Mouse (Mus musculus): ENCODE measurements at regions not wholly inside any gene's neighbourhood (a gene's known extent, or its start where the extent isn't known, plus 50 kb on each side); places are given as distances from the start of the nearest gene placed in this dataset.

- Histone ChIP-seq H3K4me3 (ENCODE audit: low read depth, low read length) (no peak overlapping the region), H3K4me2 (no peak overlapping the region), H3K27me3 (ENCODE audit: control insufficient read depth, insufficient read depth, low read length) (no peaks in the 10 kb centered on the region), H3K27ac (ENCODE audit: low read depth, low read length) (no peak overlapping the region), H3K9ac (ENCODE audit: low read depth, low read length) (no peak overlapping the region), H3K4me1 (ENCODE audit: control insufficient read depth, insufficient read depth, low read length) (peaks cover 10% of the 10 kb centered on the region), H3K9me3 (replicated peaks; ENCODE audit: control insufficient read depth, low read length) (no peaks in the 10 kb centered on the region), H3K36me3 (ENCODE audit: control insufficient read depth, insufficient read depth, low read length) (no peaks in the 10 kb centered on the region)
- ATAC-seq (replicated peaks; ENCODE audit: insufficient number of reproducible peaks, low FRiP score, low TSS enrichment): no peak
- WGBS (ENCODE audit: insufficient replicate concordance): 53% methylated on average over 7 of the region's 7 CpGs
These were observed 144.7 kb downstream of the Fam43a start for GRCm38 (mm10) chr16:30744237-30744636.

GRCm38 (mm10) chr16:30745598-30746181 lies 146.2 kb downstream of the Fam43a start:
- H3K4me2 ChIP-seq: no peak overlapping the region
- no peak overlapping the region for H3K27ac ChIP-seq (ENCODE audit: low read depth, low read length)
- ATAC-seq (replicated peaks; ENCODE audit: insufficient number of reproducible peaks, low FRiP score, low TSS enrichment): no peak
- H3K27me3 ChIP-seq (ENCODE audit: control insufficient read depth, insufficient read depth, low read length): no peaks in the 10 kb centered on the region
- no peak overlapping the region for H3K4me3 ChIP-seq (ENCODE audit: low read depth, low read length)
- WGBS (ENCODE audit: insufficient replicate concordance): 34% methylated on average over 11 of the region's 11 CpGs
- no peaks in the 10 kb centered on the region for H3K9me3 ChIP-seq (replicated peaks; ENCODE audit: control insufficient read depth, low read length)
- no peak overlapping the region for H3K9ac ChIP-seq (ENCODE audit: low read depth, low read length)
- peaks cover 6% of the 10 kb centered on the region for H3K4me1 ChIP-seq (ENCODE audit: control insufficient read depth, insufficient read depth, low read length)
- H3K36me3 ChIP-seq (ENCODE audit: control insufficient read depth, insufficient read depth, low read length): no peaks in the 10 kb centered on the region

DNA sequence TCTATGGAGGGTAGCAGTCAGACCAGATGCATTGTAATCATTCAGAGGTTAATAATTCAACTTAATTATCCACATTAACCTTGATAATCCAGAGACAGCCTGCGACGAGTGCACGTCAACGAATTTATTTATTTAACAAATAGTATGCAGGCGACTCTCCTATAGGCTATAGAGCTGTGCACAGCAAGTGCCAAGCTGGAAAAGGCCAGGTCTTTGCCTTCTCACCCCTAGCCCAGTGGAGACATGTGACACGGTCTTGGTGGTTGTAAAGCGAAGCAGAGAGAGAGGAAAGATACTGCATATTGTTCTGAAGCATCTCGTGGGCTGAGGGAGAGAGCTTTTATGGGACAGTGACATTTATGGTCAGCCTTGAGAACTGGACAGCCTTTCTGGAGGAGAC lies 146.7 kb downstream of the Fam43a start:
- Histone ChIP-seq H3K9me3 (replicated peaks; ENCODE audit: control insufficient read depth, low read length) (no peaks in the 10 kb centered on the region), H3K9ac (ENCODE audit: low read depth, low read length) (no peak overlapping the region), H3K36me3 (ENCODE audit: control insufficient read depth, insufficient read depth, low read length) (no peaks in the 10 kb centered on the region), H3K4me3 (ENCODE audit: low read depth, low read length) (no peak overlapping the region), H3K4me2 (no peak overlapping the region), H3K4me1 (ENCODE audit: control insufficient read depth, insufficient read depth, low read length) (peaks cover 6% of the 10 kb centered on the region), H3K27ac (ENCODE audit: low read depth, low read length) (no peak overlapping the region), H3K27me3 (ENCODE audit: control insufficient read depth, insufficient read depth, low read length) (no peaks in the 10 kb centered on the region)
- ATAC-seq (replicated peaks; ENCODE audit: insufficient number of reproducible peaks, low FRiP score, low TSS enrichment): no peak
- 72% methylated on average over 8 of the region's 8 CpGs for WGBS (ENCODE audit: insufficient replicate concordance)

DNA sequence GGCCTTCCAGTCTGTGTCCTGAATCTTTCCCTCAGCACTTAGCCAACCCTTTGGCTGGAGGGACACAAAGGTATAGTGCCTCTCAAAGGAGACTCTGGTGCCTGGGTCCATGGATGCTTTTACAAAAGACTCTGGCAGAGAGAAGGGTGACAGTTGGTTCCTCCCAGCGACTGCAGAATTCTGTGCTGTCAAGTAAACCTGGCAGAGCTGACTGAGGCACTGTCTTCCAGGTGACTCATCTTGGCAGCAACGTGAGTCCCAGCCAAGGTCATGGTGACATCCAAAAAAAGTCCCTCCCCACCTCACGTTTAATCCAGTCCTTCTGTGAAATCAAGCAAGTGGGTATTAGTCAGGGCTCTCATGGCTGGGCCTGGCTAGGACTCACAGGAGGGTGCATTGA lies 150.3 kb downstream of the Fam43a start:
- Histone ChIP-seq H3K36me3 (ENCODE audit: control insufficient read depth, insufficient read depth, low read length) (no peaks in the 10 kb centered on the region), H3K4me2 (no peak overlapping the region), H3K4me1 (ENCODE audit: control insufficient read depth, insufficient read depth, low read length) (no peaks in the 10 kb centered on the region; the same call in 1 of the 2 replicates), H3K27me3 (ENCODE audit: control insufficient read depth, insufficient read depth, low read length) (no peaks in the 10 kb centered on the region), H3K4me3 (ENCODE audit: low read depth, low read length) (no peak overlapping the region), H3K9ac (ENCODE audit: low read depth, low read length) (no peak overlapping the region), H3K27ac (ENCODE audit: low read depth, low read length) (no peak overlapping the region), H3K9me3 (replicated peaks; ENCODE audit: control insufficient read depth, low read length) (no peaks in the 10 kb centered on the region)
- 59% methylated on average over 3 of the region's 3 CpGs for WGBS (ENCODE audit: insufficient replicate concordance)
- ATAC-seq (replicated peaks; ENCODE audit: insufficient number of reproducible peaks, low FRiP score, low TSS enrichment): no peak

DNA sequence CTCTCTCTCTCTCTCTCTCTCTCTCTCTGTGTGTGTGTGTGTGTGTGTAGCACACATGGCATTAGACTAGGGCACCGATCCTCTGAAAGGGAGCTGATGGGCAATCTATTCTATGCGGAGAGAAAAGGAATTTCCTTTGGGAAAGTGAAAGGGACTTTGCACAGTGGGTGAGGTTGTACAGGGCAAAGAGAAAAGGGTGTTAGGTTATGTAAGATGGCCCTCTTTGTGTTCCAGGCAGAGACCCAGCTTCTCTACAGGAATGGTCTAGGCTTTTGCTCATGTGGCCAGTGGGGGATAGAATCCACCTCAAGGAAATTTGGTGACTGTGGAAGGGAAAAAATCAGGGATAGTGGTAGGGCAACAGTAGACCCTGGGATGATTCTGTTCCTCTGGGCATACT lies 156.2 kb downstream of the Fam43a start:
- ATAC-seq (replicated peaks; ENCODE audit: insufficient number of reproducible peaks, low FRiP score, low TSS enrichment): no peak
- 90% methylated on average over 2 of the region's 2 CpGs for WGBS (ENCODE audit: insufficient replicate concordance)

GRCm38 (mm10) chr16:30756678-30757077 lies 157.2 kb downstream of the Fam43a start:
- 85% methylated on average over 5 of the region's 5 CpGs for WGBS (ENCODE audit: insufficient replicate concordance)
- Histone ChIP-seq H3K4me2 (no peak overlapping the region), H3K4me1 (ENCODE audit: control insufficient read depth, insufficient read depth, low read length) (no peaks in the 10 kb centered on the region), H3K4me3 (ENCODE audit: low read depth, low read length) (no peak overlapping the region), H3K9ac (ENCODE audit: low read depth, low read length) (no peak overlapping the region), H3K9me3 (replicated peaks; ENCODE audit: control insufficient read depth, low read length) (no peaks in the 10 kb centered on the region), H3K27ac (ENCODE audit: low read depth, low read length) (no peak overlapping the region), H3K27me3 (ENCODE audit: control insufficient read depth, insufficient read depth, low read length) (no peaks in the 10 kb centered on the region), H3K36me3 (ENCODE audit: control insufficient read depth, insufficient read depth, low read length) (no peaks in the 10 kb centered on the region)
- no peak for ATAC-seq (replicated peaks; ENCODE audit: insufficient number of reproducible peaks, low FRiP score, low TSS enrichment)

More for the DNA sequence above, 156.2 kb downstream of the Fam43a start:
- Histone ChIP-seq H3K27ac (ENCODE audit: low read depth, low read length) (no peak overlapping the region), H3K9ac (ENCODE audit: low read depth, low read length) (no peak overlapping the region), H3K4me1 (ENCODE audit: control insufficient read depth, insufficient read depth, low read length) (no peaks in the 10 kb centered on the region), H3K36me3 (ENCODE audit: control insufficient read depth, insufficient read depth, low read length) (no peaks in the 10 kb centered on the region), H3K9me3 (replicated peaks; ENCODE audit: control insufficient read depth, low read length) (no peaks in the 10 kb centered on the region), H3K4me2 (no peak overlapping the region), H3K4me3 (ENCODE audit: low read depth, low read length) (no peak overlapping the region), H3K27me3 (ENCODE audit: control insufficient read depth, insufficient read depth, low read length) (no peaks in the 10 kb centered on the region)

- H3K4me2 ChIP-seq: no peak overlapping the region
- WGBS (ENCODE audit: insufficient replicate concordance): 76% methylated on average over 3 of the region's 3 CpGs
- H3K4me1 ChIP-seq (ENCODE audit: control insufficient read depth, insufficient read depth, low read length): no peaks in the 10 kb centered on the region
- H3K9me3 ChIP-seq (replicated peaks; ENCODE audit: control insufficient read depth, low read length): no peaks in the 10 kb centered on the region
- no peaks in the 10 kb centered on the region for H3K27me3 ChIP-seq (ENCODE audit: control insufficient read depth, insufficient read depth, low read length)
- H3K36me3 ChIP-seq (ENCODE audit: control insufficient read depth, insufficient read depth, low read length): no peaks in the 10 kb centered on the region
- no peak for ATAC-seq (replicated peaks; ENCODE audit: insufficient number of reproducible peaks, low FRiP score, low TSS enrichment)
- H3K27ac ChIP-seq (ENCODE audit: low read depth, low read length): no peak overlapping the region
- H3K9ac ChIP-seq (ENCODE audit: low read depth, low read length): no peak overlapping the region
- H3K4me3 ChIP-seq (ENCODE audit: low read depth, low read length): no peak overlapping the region
These were observed 158.0 kb downstream of the Fam43a start for GRCm38 (mm10) chr16:30757556-30757955.

GRCm38 (mm10) chr16:30758041-30758440 lies 158.5 kb downstream of the Fam43a start:
- Histone ChIP-seq H3K27me3 (ENCODE audit: control insufficient read depth, insufficient read depth, low read length) (no peaks in the 10 kb centered on the region), H3K27ac (ENCODE audit: low read depth, low read length) (no peak overlapping the region), H3K9me3 (replicated peaks; ENCODE audit: control insufficient read depth, low read length) (no peaks in the 10 kb centered on the region), H3K4me1 (ENCODE audit: control insufficient read depth, insufficient read depth, low read length) (no peaks in the 10 kb centered on the region), H3K36me3 (ENCODE audit: control insufficient read depth, insufficient read depth, low read length) (no peaks in the 10 kb centered on the region), H3K4me3 (ENCODE audit: low read depth, low read length) (no peak overlapping the region), H3K9ac (ENCODE audit: low read depth, low read length) (no peak overlapping the region), H3K4me2 (no peak overlapping the region)
- WGBS (ENCODE audit: insufficient replicate concordance): 78% methylated on average over 6 of the region's 6 CpGs
- no peak for ATAC-seq (replicated peaks; ENCODE audit: insufficient number of reproducible peaks, low FRiP score, low TSS enrichment)

DNA sequence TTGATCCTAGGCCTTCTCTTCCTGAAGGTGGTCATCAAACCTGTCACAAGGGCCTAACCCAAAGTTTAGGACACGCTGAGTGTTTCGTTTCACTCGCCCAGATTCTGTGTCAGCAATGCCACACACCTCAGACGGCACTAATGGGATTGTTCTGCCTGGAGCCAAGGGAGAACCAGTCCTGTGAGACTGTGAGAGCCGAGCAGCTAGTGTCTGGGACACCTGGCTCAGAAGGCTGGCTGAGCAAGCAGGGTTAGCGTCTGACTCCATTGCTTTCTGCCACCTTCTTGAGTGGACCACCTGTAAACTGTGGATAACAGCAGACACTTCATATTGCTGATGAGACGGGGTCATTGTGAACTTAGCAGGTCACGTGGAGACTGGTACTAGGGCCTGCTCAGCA lies 160.0 kb downstream of the Fam43a start:
- 79% methylated on average over 8 of the region's 8 CpGs for WGBS (ENCODE audit: insufficient replicate concordance)
- Histone ChIP-seq H3K27ac (ENCODE audit: low read depth, low read length) (no peak overlapping the region), H3K4me1 (ENCODE audit: control insufficient read depth, insufficient read depth, low read length) (no peaks in the 10 kb centered on the region), H3K4me2 (no peak overlapping the region), H3K27me3 (ENCODE audit: control insufficient read depth, insufficient read depth, low read length) (no peaks in the 10 kb centered on the region), H3K9me3 (replicated peaks; ENCODE audit: control insufficient read depth, low read length) (no peaks in the 10 kb centered on the region), H3K4me3 (ENCODE audit: low read depth, low read length) (no peak overlapping the region), H3K9ac (ENCODE audit: low read depth, low read length) (no peak overlapping the region), H3K36me3 (ENCODE audit: control insufficient read depth, insufficient read depth, low read length) (no peaks in the 10 kb centered on the region)
- no peak for ATAC-seq (replicated peaks; ENCODE audit: insufficient number of reproducible peaks, low FRiP score, low TSS enrichment)

All from heart, embryonic 11.5 days (tissue).